Mouse (Mus musculus) limb, embryonic 13.5 days (tissue): Measurements from ENCODE around the gene Abca12. TPM values are rescaled to one million over a fixed set of nuclear protein-coding genes. Genes with fewer than 3 reads are reported as not detected.

ENCODE experiments used
- ATAC-seq: fragments of 200-750 bp; cut with Nextera tagmentation; 2 replicates; pipeline ENCODE4 v1.8.0; 2017; ENCODE audit warnings: low read depth, moderate number of reproducible peaks, moderate TSS enrichment; ENCODE audit not compliant: low FRiP score
- H3K27ac ChIP-seq: fragments of 300-500 bp; sonication (generic); 2 replicates; pipeline ENCODE4 v1.5.1; 2015; ENCODE audit warnings: inconsistent platforms, mild to moderate bottlenecking, moderate library complexity
- H3K27me3 ChIP-seq: fragments of 300-500 bp; sonication (generic); 2 replicates; pipeline ENCODE4 v1.6.1; 2015; ENCODE audit warnings: mild to moderate bottlenecking, inconsistent platforms
- H3K36me3 ChIP-seq: fragments of 300-500 bp; sonication (generic); 2 replicates; pipeline ENCODE4 v1.6.1; 2015; ENCODE audit warnings: inconsistent platforms, mild to moderate bottlenecking, moderate library complexity
- H3K4me1 ChIP-seq: fragments of 300-500 bp; sonication (generic); 2 replicates; pipeline ENCODE4 v1.6.1; 2015; ENCODE audit warnings: inconsistent platforms
- H3K4me2 ChIP-seq: fragments of 300-500 bp; sonication (generic); replicated peaks from 2 replicates; pipeline ENCODE4 v1.6.1; 2015; ENCODE audit warnings: inconsistent platforms, mild to moderate bottlenecking, moderate library complexity
- H3K4me3 ChIP-seq: fragments of 300-500 bp; sonication (generic); 2 replicates; pipeline ENCODE4 v1.5.1; 2015; ENCODE audit warnings: moderate library complexity, mild to moderate bottlenecking, inconsistent platforms
- H3K9ac ChIP-seq: fragments of 300-500 bp; sonication (generic); 2 replicates; pipeline ENCODE4 v1.6.1; 2015; ENCODE audit warnings: mild to moderate bottlenecking, inconsistent platforms
- H3K9me3 ChIP-seq: fragments of 300-500 bp; sonication (generic); 2 replicates; pipeline ENCODE4 v1.6.1; 2016; ENCODE audit warnings: inconsistent platforms
- WGBS: fragments of 180-500 bp; shearing (Covaris S2); methylation state at CpG from one replicate; pipeline ENCODE4 v1.1.7; 2015; 5-methylcytosine and 5-hydroxymethylcytosine counted together
- polyA plus RNA-seq: library from polyadenylated mRNA; unstranded; fragments of >200 nt; fragmentation: Nextera tagmentation; extraction: Ambion mirVana; gene quantifications from 2 replicates; pipeline ENCODE4 v1.2.1, GENCODE M21; 2015

Abca12 gene
- polyA plus RNA-seq, 1 experiment from 2014 or later = 0.36 TPM

DNA sequence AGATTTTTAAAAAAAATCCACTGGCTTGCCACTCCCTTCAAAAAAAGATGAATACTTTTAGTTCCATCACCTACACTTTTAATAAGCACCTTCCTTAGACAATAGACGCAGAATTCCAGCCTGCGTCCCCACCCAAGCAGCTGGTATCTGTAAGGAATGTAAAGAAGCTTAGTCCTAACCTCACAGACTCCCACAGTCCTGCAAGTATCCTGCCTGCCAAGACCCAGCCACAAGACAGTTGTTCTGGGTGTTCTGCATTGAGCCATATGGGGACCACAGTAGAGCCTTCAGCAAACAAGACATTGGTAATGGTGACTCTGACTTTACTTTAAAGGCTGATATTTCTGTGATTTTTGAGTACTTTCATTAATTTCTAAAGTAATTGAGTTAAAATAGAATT lies 22.2 kb downstream of the Abca12 start:
- Histone ChIP-seq H3K9me3 (no peaks in the 10 kb centered on the region), H3K36me3 (no peaks in the 10 kb centered on the region), H3K4me2 (no peak overlapping the region), H3K4me1 (no peaks in the 10 kb centered on the region), H3K27me3 (no peaks in the 10 kb centered on the region), H3K4me3 (no peak overlapping the region), H3K27ac (no peak overlapping the region), H3K9ac (no peak overlapping the region)
- no peak for ATAC-seq
- WGBS = 88% methylated on average over 2 of the region's 2 CpGs

DNA sequence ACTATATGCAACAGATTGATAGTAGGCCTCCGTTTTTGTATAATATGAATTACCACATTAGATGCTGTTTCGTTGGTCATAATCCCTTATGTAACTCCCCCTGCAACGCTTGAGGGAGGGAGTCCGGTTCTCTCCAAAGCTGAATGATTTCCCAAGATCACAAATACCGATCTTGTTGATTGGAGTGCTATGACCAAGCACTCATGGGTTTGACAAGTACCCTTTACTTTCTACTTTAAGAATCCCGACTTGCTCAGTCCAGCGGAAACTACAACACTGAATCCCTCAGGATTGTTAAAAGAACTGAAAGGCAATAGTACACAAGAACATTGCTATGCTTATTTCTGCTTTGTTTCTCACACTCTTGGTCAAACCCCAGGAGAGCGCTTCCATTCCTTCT lies 28.1 kb downstream of the Abca12 start:
- H3K36me3 ChIP-seq = no peaks in the 10 kb centered on the region
- H3K9me3 ChIP-seq = no peaks in the 10 kb centered on the region
- H3K27ac ChIP-seq = no peak overlapping the region
- no peak overlapping the region for H3K9ac ChIP-seq
- 90% methylated on average over 8 of the region's 8 CpGs for WGBS
- no peaks in the 10 kb centered on the region for H3K4me1 ChIP-seq
- no peak overlapping the region for H3K4me3 ChIP-seq
- H3K27me3 ChIP-seq = no peaks in the 10 kb centered on the region
- no peak overlapping the region for H3K4me2 ChIP-seq
- no peak for ATAC-seq

DNA sequence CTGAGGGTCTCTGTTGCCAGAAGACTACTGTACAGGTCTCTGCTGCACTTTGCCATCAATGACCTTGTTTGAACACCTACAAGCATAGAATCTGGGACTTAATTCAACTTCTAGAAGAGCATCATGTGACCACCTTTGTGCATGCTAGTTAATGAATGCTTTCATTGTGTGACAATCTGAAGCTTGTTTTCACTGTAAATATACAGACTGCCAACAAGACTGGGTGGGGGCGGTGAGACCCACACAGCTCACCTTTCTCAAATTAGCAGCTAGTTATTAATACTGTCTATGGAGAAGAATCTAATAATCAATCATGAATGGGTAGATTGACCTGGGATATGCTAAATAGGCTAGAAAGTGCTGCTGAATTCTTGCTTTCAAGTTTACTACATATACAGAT lies 30.6 kb downstream of the Abca12 start:
- H3K36me3 ChIP-seq = no peaks in the 10 kb centered on the region
- H3K27ac ChIP-seq = no peak overlapping the region
- H3K4me1 ChIP-seq = no peaks in the 10 kb centered on the region
- ATAC-seq = no peak
- H3K9ac ChIP-seq = no peak overlapping the region
- H3K4me2 ChIP-seq = no peak overlapping the region
- no peaks in the 10 kb centered on the region for H3K9me3 ChIP-seq
- no peaks in the 10 kb centered on the region for H3K27me3 ChIP-seq
- H3K4me3 ChIP-seq = no peak overlapping the region
- WGBS = 73% methylated on average over 1 of the region's 1 CpGs

DNA sequence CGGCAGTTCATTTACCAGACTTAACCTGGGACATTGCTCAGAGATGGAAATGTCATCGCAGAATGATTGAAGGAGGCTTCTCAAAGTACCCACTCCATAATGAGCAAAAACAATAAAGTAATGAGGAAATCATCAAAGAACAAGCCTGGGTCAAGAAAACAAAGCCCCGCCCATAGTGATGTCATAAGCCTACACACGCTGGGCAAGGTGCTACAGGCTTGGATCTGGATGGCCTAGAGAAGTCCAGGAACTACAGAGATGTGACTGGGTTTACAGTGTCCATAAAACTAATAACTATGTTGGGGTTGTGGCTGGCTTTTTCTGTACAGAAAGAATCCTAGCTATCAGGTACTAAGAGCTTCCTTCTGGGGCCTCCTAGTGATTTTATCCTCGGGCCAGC lies 41.6 kb downstream of the Abca12 start:
- ATAC-seq = no peak
- peaks cover 8% of the 10 kb centered on the region; the same call in 1 of the 2 replicates for H3K4me1 ChIP-seq
- H3K9me3 ChIP-seq = no peaks in the 10 kb centered on the region
- H3K4me2 ChIP-seq = no peak overlapping the region
- H3K36me3 ChIP-seq = no peaks in the 10 kb centered on the region
- WGBS = 87% methylated on average over 5 of the region's 5 CpGs
- H3K9ac ChIP-seq = no peak overlapping the region
- H3K4me3 ChIP-seq = no peak overlapping the region
- no peaks in the 10 kb centered on the region for H3K27me3 ChIP-seq
- no peak overlapping the region for H3K27ac ChIP-seq

DNA sequence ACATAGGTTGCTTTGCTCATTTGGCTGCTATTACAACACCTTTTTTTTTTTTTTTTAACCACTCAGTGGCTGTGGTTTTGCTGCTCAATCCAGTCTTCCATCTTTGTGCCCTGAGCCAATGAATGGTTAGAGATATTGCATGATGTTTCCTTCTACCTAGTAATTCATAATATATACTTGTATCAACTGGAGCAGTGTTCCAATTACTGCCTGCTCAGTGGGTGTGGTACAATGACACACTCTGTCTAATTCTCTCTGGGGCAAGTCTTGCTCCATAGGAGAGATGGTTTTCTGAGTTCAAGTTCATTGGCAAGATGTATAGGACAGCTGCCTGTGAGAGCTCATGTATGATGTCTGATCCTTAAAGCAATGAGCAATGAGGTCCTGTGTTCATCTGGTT lies 44.4 kb downstream of the Abca12 start:
- Histone ChIP-seq H3K9ac (no peak overlapping the region), H3K36me3 (no peaks in the 10 kb centered on the region), H3K4me3 (no peak overlapping the region), H3K27ac (no peak overlapping the region), H3K4me1 (peaks cover 8% of the 10 kb centered on the region; the same call in 1 of the 2 replicates), H3K9me3 (no peaks in the 10 kb centered on the region), H3K27me3 (no peaks in the 10 kb centered on the region), H3K4me2 (no peak overlapping the region)
- ATAC-seq = no peak

DNA sequence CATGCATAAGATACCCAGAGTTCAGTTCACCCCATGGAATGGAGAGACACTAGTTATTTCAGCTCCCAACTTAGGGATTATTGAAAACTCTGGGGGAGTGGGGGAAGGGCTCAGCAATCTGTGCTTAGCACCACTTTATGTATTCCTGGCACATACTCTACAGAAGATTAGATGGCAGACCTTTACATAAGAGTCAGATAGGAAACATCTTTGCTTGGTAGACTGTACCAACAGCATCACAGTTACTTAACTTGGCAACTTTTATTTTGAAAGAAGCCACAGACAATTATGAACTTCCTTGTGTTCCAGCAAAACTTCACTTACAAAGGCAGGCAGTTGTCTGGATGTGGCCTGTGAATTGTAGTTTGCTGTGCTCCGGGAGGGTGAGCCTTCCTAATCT lies 46.9 kb downstream of the Abca12 start:
- no peaks in the 10 kb centered on the region for H3K36me3 ChIP-seq
- 47% methylated on average over 1 of the region's 1 CpGs for WGBS
- peaks cover 11% of the 10 kb centered on the region for H3K4me1 ChIP-seq
- no peak overlapping the region for H3K4me2 ChIP-seq
- no peak for ATAC-seq
- no peaks in the 10 kb centered on the region for H3K27me3 ChIP-seq
- no peak overlapping the region for H3K9ac ChIP-seq
- H3K27ac ChIP-seq = no peak overlapping the region
- H3K4me3 ChIP-seq = no peak overlapping the region
- no peaks in the 10 kb centered on the region for H3K9me3 ChIP-seq

DNA sequence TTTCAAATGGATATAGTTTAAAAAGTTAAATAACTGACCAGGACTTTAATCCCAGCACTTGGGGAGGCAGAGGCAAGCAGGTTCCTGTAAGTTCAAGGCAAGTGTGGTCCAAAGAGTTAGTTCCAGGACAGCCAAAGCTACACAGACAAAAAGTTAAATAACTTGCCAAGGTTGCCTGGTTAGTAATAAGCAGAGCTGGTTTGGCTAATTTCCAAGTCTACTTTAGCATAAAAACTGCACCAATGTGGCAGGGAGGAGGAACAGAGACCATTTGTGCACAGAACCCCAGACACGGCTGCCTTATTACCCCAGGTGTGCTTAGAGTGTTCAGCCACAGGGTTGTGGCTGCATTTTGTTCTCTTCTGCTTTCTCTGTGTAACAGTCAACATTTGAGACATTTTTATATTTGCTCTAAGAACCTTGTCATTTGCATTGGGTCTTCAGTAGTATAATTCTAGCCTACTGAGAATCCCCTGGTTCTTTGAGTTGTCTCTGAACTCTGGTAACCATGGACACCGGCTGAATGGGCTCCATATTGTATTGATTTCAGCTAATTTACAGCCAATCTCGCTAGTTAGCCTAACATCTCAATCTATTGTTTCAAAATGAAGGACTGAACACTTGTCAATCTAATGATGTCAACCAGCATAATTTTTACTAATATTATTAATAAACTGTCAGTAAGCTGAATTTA lies 71.7 kb downstream of the Abca12 start:
- Histone ChIP-seq H3K4me1 (peaks cover 5% of the 10 kb centered on the region; the same call in 1 of the 2 replicates), H3K9ac (no peak overlapping the region), H3K36me3 (no peaks in the 10 kb centered on the region), H3K27ac (no peak overlapping the region), H3K9me3 (no peaks in the 10 kb centered on the region), H3K27me3 (no peaks in the 10 kb centered on the region), H3K4me3 (no peak overlapping the region), H3K4me2 (no peak overlapping the region)
- no peak for ATAC-seq
- WGBS = 43% methylated on average over 3 of the region's 3 CpGs

DNA sequence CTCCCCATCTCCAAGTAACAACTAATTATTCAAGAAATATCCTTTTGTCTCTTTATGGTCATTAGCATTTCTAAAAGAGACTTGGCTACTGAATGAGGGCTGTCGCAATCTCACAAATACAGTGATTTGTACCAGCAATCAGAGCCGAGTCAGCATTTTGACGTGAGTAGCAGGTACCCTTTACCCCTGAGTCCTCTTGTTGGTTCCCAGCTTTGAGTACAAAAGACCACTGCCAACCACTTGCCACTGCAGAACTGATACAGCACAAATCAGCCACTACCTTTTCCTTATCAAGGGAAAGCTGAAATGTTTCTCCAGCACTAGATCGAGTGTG lies 72.5 kb downstream of the Abca12 start:
- Histone ChIP-seq H3K27ac (no peak overlapping the region), H3K27me3 (no peaks in the 10 kb centered on the region), H3K4me3 (no peak overlapping the region), H3K9me3 (no peaks in the 10 kb centered on the region), H3K4me2 (no peak overlapping the region), H3K36me3 (no peaks in the 10 kb centered on the region), H3K9ac (no peak overlapping the region), H3K4me1 (peaks cover 5% of the 10 kb centered on the region; the same call in 1 of the 2 replicates)
- WGBS = 76% methylated on average over 4 of the region's 4 CpGs
- no peak for ATAC-seq

DNA sequence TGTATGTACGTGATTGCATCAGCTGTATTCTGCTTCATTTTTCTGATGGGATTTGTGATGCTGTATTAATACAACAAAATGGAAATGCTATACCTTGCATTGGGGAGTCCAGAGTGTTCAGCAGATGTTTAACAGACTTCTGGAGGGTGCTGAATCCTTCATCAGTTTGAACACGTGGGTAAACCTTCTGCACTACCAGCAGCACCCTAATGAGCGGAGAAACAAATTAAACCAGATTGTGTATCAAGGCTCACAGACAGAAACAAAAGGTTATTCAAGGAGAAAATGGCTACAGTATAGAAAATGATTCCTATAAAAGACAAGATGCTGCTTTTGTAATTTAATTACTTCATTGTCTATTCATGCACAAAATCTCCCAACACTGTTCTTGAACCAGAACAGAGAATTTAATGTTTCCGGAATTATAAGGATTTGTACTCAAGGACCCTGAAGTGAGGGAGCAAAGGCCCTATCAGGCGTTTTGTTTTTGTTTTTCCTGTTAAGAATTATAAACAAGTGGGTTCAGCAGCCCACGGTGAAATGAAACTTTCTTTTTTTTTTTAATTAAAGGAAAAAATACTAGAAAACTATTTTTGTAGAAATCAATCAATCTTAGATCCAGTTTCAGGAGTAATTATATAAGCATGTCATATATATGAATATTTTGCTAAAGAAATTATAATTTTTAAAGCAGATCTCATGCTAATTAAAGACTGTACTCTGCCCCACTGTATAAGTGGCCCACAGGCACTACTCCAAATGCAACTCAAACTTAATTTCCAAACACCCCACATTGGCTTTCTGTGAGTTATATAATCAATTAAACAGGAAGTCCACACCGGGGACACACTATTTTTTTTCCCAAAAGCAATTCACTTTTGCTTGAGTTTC lies 73.1 kb downstream of the Abca12 start:
- Histone ChIP-seq H3K36me3 (no peaks in the 10 kb centered on the region), H3K9me3 (no peaks in the 10 kb centered on the region), H3K27me3 (no peaks in the 10 kb centered on the region), H3K4me3 (no peak overlapping the region), H3K9ac (no peak overlapping the region), H3K4me1 (peaks cover 5% of the 10 kb centered on the region; the same call in 1 of the 2 replicates), H3K4me2 (no peak overlapping the region), H3K27ac (no peak overlapping the region)
- ATAC-seq = no peak
- 71% methylated on average over 7 of the region's 7 CpGs for WGBS

DNA sequence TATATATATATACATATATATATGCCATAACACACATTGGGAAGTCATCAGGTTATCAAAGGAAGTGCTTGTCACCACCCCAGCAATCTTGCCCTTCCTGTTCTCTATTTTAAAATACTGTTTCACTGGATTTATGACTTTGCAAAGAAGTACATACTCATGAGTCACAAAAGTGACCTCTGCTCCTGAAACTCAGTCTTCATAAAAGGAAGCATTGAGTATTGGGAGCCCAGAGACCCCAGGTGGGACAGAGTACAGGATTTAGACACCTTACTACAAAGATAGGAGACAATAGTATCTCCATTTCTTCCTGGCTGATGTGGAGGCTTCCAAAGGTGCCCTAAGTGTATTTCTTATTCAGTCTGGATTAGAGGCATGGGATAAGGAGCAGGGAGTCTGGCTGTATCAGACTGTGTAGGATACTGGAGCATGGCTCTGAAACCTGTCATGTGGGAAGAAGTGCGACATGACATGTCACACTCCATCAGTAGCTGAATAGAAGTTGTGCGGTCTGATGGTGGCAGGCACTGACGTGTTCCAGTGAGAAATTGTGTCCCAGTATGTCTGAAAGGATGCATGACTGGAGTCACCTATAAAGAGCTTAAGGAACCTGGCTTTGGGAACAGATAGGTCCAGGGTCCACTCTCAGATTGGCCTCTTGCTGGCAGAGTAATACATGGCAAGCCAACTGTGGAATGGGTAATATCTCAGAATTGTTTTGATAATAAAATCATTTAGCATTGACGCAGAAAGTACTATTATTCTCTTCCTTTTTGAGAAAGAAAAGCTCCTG lies 76.0 kb downstream of the Abca12 start:
- Histone ChIP-seq H3K27ac (no peak overlapping the region), H3K36me3 (no peaks in the 10 kb centered on the region), H3K4me1 (peaks cover 5% of the 10 kb centered on the region; the same call in 1 of the 2 replicates), H3K9me3 (no peaks in the 10 kb centered on the region), H3K9ac (no peak overlapping the region), H3K27me3 (no peaks in the 10 kb centered on the region), H3K4me3 (no peak overlapping the region), H3K4me2 (no peak overlapping the region)
- no peak for ATAC-seq
- WGBS = 90% methylated on average over 4 of the region's 4 CpGs

DNA sequence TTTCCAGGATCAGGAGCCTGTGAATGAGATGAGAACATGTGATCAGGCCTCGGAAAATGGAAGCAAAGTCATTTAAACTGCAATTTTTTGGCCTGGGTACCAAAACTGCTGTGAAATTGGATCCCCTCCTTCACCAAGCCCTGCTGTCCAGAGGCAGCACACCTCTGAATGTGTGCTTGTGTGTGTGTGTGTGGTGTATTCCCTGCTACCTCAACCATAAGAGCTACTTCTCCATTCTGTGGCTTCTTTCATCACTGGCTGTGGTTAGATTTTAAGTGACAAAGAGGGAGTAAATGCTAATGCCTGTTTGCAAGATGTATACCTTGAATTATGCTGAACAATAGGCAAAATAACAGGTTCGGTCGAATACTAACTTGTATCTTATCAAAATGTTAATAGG lies 84.4 kb downstream of the Abca12 start:
- Histone ChIP-seq H3K27me3 (no peaks in the 10 kb centered on the region), H3K27ac (no peak overlapping the region), H3K4me2 (no peak overlapping the region), H3K9me3 (no peaks in the 10 kb centered on the region), H3K4me1 (no peaks in the 10 kb centered on the region), H3K36me3 (no peaks in the 10 kb centered on the region), H3K4me3 (no peak overlapping the region), H3K9ac (no peak overlapping the region)
- 69% methylated on average over 3 of the region's 3 CpGs for WGBS
- no peak for ATAC-seq

DNA sequence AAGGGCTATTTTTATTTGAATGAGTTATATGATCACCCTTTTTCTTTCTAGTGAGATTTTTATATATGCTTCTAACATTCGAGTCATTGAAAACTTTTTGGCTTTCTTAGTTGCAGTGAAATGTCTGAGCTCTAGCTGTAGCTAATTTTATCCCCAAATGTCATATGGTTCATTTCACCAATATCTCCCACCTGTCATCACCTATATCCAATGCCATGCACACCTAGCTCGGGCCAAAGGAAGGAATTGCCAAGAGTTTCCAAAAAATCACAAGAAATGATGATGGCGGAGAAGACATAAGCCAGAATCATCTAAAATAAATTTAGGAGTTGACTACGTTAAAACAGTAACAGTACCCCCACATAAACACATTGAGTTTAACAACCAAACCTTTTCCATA lies 102.5 kb downstream of the Abca12 start:
- Histone ChIP-seq H3K4me3 (no peak overlapping the region), H3K9me3 (no peaks in the 10 kb centered on the region), H3K27ac (no peak overlapping the region), H3K27me3 (no peaks in the 10 kb centered on the region), H3K9ac (no peak overlapping the region), H3K36me3 (no peaks in the 10 kb centered on the region), H3K4me2 (no peak overlapping the region), H3K4me1 (peaks cover 6% of the 10 kb centered on the region; the same call in 1 of the 2 replicates)
- WGBS = 77% methylated on average over 4 of the region's 4 CpGs
- ATAC-seq = no peak
